Mouse (Mus musculus) C2C12 (cell line): ENCODE data around the gene Tmem236.

Experiments
- CTCF ChIP-seq: IDR thresholded peaks from one replicate; pipeline ENCODE4 v1.5.1; 2011; ENCODE audit not compliant: control insufficient read depth, insufficient read depth, insufficient read length
- FOSL1 ChIP-seq: IDR thresholded peaks from one replicate; pipeline ENCODE4 v1.8.0; 2011; ENCODE audit warnings: mild to moderate bottlenecking, low read length; ENCODE audit not compliant: poor library complexity, insufficient read depth, severe bottlenecking
- MYOD1 ChIP-seq: IDR thresholded peaks from one replicate; pipeline ENCODE4 v1.6.1; 2011; ENCODE audit warnings: low read depth; ENCODE audit not compliant: control insufficient read depth, insufficient read length
- MYOG ChIP-seq: IDR thresholded peaks from one replicate; pipeline ENCODE4 v1.6.1; 2011; ENCODE audit not compliant: control insufficient read depth, insufficient read length; ENCODE audit errors: extremely low read depth
- USF1 ChIP-seq: IDR thresholded peaks from one replicate; pipeline ENCODE4 v1.6.1; 2011; ENCODE audit warnings: low read depth, mild to moderate bottlenecking, control low read depth, moderate library complexity

- TF ChIP-seq MYOD1 (no peak), CTCF (no peak), MYOG (no peak), USF1 (no peak), FOSL1 (no peak)
Observed at GRCm38 (mm10) chr2:14218126-14218525, 43.8 kb downstream of the Tmem236 start.
